Mouse (Mus musculus) lung, adult 18-20 months (tissue): Measurements from ENCODE around the gene Ppt2.

Experiments used
- DNase-seq, 2 experiments: peaks; one replicate each; pipeline ENCODE4 v3.0.0; 2022; ENCODE audit warnings: mixed read lengths in 2 of 2

Gene Ppt2

GRCm38 (mm10) chr17:34585877-34586771 lies 42.2 kb downstream of the Ppt2 start:
- DNase-seq, result no peak

GRCm38 (mm10) chr17:34585121-34585520 lies 43.2 kb downstream of the Ppt2 start:
- DNase-seq, result no peak

GRCm38 (mm10) chr17:34583819-34584218 lies 44.5 kb downstream of the Ppt2 start:
- DNase-seq, result no peak

DNA sequence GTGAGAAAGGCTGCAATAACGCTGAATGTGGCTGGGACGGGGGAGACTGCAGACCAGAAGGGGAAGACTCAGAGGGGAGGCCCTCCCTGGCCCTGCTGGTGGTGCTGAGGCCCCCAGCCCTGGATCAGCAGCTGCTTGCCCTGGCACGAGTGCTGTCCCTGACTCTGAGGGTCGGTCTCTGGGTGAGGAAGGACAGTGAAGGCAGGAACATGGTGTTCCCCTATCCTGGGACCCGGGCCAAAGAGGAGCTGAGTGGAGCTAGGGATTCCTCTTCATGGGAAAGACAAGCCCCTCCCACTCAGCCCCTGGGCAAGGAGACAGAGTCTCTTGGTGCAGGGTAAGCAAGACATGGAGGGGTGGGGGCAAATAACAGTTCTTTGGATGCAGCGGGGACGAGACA lies 44.9 kb downstream of the Ppt2 start:
- DNase-seq, result no peak

- DNase-seq, result no peak
Observed at GRCm38 (mm10) chr17:34582528-34582927, 45.8 kb downstream of the Ppt2 start.

GRCm38 (mm10) chr17:34578070-34578469 lies 50.2 kb downstream of the Ppt2 start:
- no peak for DNase-seq

- no peak for DNase-seq
Observed at GRCm38 (mm10) chr17:34576577-34576976, 51.7 kb downstream of the Ppt2 start.

- no peak for DNase-seq
Observed at GRCm38 (mm10) chr17:34572361-34572760, 55.9 kb downstream of the Ppt2 start.

DNA sequence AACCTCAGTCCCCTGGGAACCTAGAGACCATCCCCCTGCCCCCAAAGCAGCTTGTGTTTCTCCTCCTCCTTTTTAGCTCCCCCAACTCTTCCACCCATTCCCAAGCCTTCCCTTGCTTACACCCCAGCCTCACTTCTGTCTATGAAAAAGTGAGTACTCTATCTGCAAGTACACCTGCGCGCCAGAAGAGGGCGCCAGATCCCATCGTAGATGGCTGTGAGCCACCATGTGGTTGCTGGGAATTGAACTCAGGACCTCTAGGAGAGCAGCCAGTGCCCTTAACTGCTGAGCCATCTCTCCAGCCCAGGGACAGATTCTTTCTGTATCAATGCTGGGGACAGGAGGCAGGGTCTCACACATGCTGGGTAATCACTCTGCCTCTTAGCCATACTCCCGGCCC lies 56.4 kb downstream of the Ppt2 start:
- DNase-seq, result no peak

- no peak for DNase-seq
Observed at GRCm38 (mm10) chr17:34569919-34570318, 58.4 kb downstream of the Ppt2 start.

GRCm38 (mm10) chr17:34568421-34568820 lies 59.9 kb downstream of the Ppt2 start:
- DNase-seq, result no peak

DNA sequence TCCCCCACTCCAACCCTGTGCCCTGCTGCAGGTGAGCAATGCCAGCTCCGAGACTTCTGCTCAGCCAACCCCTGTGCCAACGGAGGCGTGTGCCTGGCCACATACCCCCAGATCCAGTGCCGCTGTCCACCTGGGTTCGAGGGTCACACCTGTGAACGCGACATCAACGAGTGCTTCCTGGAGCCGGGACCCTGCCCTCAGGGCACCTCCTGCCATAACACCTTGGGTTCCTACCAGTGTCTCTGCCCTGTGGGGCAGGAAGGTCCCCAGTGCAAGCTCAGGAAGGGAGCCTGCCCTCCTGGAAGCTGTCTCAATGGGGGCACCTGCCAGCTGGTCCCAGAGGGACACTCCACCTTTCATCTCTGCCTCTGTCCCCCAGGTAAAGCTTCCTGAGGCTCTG lies 61.0 kb downstream of the Ppt2 start:
- DNase-seq, result no peak
